Mouse (Mus musculus): Measurements from ENCODE around the gene Xaf1.

Gene Xaf1

GRCm38 (mm10) chr11:72301334-72301733 lies at the start of gene Xaf1:
Gene Xaf1 (plus strand): TSS chr11:72301629.
- in situ Hi-C loops (cut with MboI, MseI), result no loop called here

- in situ Hi-C loops (cut with MboI, MseI), result loop anchor here (5.0 kb wide), 1 partner anchor 308 kb away; no protein-coding TSS in a partner anchor
Observed at GRCm38 (mm10) chr11:72255629-72256028, 45.8 kb upstream of the Xaf1 start.

DNA sequence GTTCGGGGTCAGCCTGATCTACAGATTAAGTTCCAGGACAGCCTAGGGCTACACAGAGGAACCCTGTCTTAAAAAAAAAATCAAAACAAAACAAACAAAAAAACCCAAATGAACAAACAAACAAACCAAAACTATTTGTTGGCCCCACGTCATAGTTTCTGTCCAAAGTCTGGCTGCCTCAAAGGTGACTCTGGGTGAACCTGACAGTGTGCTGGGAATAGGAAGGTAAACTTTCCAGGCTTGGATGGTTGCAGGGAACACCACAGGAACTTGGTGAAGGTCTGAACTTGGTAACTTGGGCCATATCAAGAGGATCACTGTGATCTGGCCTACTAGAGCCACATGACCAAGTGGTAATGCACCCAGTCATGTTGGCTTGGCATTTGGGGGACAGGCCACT lies 45.0 kb upstream of the Xaf1 start:
- in situ Hi-C loops (cut with MboI, MseI), result loop anchor here (5.0 kb wide), 1 partner anchor 309 kb away; no protein-coding TSS in a partner anchor

- in situ Hi-C loops (cut with MboI, MseI), result no loop called here
Observed at GRCm38 (mm10) chr11:72265483-72265882, 35.9 kb upstream of the Xaf1 start.

- in situ Hi-C loops (cut with MboI, MseI), result no loop called here
Observed at GRCm38 (mm10) chr11:72266207-72266959, 35.0 kb upstream of the Xaf1 start.

GRCm38 (mm10) chr11:72266960-72267560 lies 34.4 kb upstream of the Xaf1 start, which contains the start of gene Slc13a5:
Gene Slc13a5 (minus strand): TSS chr11:72267222.
- in situ Hi-C loops (cut with MboI, MseI), result no loop called here

- in situ Hi-C loops (cut with MboI, MseI), result no loop called here
Observed at GRCm38 (mm10) chr11:72271761-72272160, 29.7 kb upstream of the Xaf1 start.

DNA sequence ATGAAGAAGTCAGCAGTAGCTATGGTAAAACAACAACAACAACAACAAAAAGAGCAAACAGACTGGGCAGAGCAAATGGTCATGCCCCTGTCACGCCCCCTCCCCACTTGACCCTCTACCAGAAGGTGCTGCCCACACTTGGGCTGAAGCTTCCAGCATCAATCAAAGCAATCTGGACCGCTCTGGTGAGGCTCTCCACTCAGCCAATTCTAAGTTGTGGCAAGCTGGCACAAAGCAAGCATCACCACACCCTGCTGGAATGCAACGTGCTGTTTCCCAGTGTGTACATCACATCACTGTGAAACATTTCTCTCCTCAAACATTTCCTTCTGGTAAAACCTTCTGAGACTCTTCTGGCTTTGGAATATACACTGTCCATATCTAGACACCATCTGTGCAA lies 28.1 kb upstream of the Xaf1 start:
- in situ Hi-C loops (cut with MboI, MseI), result no loop called here

DNA sequence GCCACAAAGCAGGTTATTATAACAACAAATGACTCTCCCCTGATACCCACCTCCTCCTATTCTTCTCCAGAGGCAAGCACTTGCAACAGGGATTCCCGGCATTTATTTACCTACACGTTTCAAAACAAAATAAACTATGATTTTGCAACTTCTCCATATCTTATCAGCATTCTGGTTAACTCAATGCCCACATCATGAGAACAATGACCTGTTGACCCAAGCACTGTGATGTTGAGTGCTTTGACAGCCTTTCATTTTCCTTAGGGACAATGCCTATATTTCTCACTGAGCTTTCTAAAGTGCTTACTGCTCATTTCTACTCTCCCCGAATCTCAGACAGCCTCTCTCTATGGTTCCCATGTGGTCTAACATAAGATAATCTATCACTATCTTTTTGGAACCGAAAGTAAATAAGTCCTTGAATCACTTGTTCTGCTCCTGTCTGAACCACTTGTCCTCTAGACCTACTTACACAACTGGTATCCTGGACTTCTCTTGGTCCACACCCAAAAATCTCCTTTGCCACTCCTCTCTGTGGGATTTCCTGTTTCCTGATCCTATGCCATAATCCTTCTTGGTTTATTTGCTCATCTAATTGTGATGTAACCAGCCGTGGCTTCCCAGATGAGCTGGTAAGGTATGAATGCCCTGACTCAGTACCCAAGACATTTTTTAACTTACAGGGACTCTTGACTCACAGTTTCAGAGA lies 20.1 kb upstream of the Xaf1 start:
- in situ Hi-C loops (cut with MboI, MseI), result no loop called here

GRCm38 (mm10) chr11:72281852-72282400 lies 19.5 kb upstream of the Xaf1 start:
- in situ Hi-C loops (cut with MboI, MseI), result no loop called here

GRCm38 (mm10) chr11:72283486-72284224 lies 17.8 kb upstream of the Xaf1 start:
- in situ Hi-C loops (cut with MboI, MseI), result no loop called here

- in situ Hi-C loops (cut with MboI, MseI), result no loop called here
Observed at GRCm38 (mm10) chr11:72284532-72285182, 16.8 kb upstream of the Xaf1 start.

- in situ Hi-C loops (cut with MboI, MseI), result no loop called here
Observed at GRCm38 (mm10) chr11:72285971-72286480, 15.4 kb upstream of the Xaf1 start.

GRCm38 (mm10) chr11:72286651-72287050 lies 14.8 kb upstream of the Xaf1 start:
- in situ Hi-C loops (cut with MboI, MseI), result no loop called here

DNA sequence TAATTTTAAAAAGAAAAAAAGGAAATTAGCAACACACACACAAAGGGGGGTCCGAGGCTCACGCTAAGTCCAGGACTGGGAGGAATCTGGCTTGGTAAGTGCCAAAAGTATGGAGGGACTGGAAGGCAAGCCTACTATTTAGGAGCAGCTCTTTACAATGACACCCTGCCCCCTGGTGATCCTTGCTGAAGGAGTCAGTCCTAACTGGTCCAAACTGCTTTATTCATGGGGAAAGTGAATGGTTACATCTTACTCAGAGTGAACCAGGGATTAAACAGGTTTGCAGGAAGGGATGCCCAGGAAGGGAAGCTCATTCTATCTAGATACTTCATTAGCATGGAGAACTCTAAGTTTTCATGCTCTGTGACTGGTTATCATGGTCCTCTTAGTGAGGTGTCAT lies 14.3 kb upstream of the Xaf1 start:
- in situ Hi-C loops (cut with MboI, MseI), result no loop called here

GRCm38 (mm10) chr11:72287543-72287942 lies 13.9 kb upstream of the Xaf1 start:
- in situ Hi-C loops (cut with MboI, MseI), result no loop called here

DNA sequence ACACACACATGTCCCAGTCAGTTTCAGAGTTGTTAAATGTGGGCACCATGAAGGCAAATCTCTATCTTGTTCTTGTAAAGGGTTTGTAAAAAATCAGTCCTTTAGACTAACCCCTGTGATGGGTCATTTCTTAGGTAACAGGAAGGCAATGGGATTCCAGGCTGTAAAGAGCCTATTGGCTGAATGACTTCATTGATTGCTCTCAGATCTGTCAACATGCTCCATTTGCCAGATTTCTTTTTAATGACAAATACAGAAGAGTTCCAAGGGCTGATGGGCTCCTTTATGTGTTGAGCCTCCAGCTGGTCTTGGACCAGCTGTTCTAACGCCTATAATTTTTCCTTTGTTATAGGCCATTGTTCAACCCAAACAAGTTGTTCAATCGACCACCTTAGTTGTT lies 8.3 kb upstream of the Xaf1 start:
- in situ Hi-C loops (cut with MboI, MseI), result no loop called here

GRCm38 (mm10) chr11:72302230-72302629 lies 801 bp downstream of the Xaf1 start:
- in situ Hi-C loops (cut with MboI, MseI), result no loop called here

- in situ Hi-C loops (cut with MboI, MseI), result loop anchor here (5.0 kb wide), 1 partner anchor 90 kb away; the partner anchor contains the start of gene Med31
Observed at GRCm38 (mm10) chr11:72307461-72307860, 6.0 kb downstream of the Xaf1 start.

DNA sequence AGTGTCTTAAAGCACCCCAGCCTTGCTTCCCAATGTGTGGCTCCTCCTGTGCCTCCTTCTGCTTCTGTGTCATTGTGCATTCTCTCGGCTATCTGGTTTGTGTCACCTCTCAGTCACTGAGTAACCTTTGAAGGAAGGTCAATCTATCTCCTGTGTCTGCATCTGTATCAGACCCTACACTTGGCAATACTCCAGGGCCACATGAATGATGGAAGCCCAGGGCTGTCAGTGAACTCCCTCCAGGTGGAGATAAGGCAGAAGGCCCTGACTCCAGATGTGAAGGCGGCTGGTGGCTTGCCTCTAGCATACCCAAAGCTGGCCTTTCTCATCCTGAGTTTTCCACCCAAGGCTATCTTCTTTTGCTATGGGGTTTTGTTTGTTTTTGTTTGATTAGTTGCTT lies 7.6 kb downstream of the Xaf1 start:
- in situ Hi-C loops (cut with MboI, MseI), result loop anchor here (5.0 kb wide), 1 partner anchor 92 kb away; the partner anchor contains the start of gene Med31

DNA sequence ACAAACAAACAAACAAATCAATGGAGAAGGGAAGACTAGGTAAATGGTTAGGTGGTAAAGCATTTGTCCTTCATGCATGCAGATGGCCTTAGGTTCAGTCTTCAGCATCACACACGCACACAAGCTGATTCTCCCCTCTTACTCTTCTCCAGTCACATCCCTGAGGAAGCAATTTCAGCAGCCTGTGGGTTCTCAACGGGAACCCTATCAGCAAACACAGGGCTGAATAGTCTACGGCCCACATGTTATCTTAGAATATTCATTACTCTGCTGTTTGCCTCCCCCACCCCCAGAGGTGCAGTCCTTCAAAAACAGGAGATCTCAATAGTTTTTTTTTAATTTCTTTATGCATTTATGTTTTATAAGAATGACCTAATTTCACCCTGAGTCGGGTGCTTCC lies 9.1 kb downstream of the Xaf1 start:
- in situ Hi-C loops (cut with MboI, MseI), result no loop called here

Data from T-helper 2 cell (primary cell).